Mouse (Mus musculus) kidney, postnatal 14 days (tissue): Measurements from ENCODE around the gene Mup11.
"Not testable (repeated sequence)": the region's sequence is repeated elsewhere in the genome, so short reads cannot be mapped to it uniquely, and the experiment has no call there.

Source experiments
- DNase-seq: peaks from one replicate; pipeline ENCODE4 v3.0.0; 2022; ENCODE audit warnings: mixed read lengths

Mup11 gene

DNA sequence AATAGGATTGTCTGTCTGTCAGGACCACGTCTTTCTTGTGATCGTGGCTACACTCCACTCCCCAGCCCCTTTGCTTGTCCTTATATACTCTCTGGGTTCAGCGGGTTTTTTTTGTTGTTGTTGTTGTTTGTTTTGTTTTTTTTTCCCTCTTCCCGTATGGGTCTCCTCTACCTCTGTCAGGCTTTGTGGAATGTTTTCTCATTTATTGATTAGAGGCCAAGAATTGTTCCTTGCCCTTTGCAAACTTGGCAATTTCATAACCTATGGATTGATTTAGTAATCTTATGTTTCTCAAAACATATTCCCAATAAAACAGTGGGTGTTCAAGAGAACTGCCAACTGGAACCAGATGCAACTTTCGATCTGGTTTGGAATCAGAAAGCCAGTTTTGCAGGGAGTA, at the start of gene Mup11:
TSS of gene Mup11 (minus strand) at position 101 of the 400 bp plus-strand sequence.
- DNase-seq = not testable (repeated sequence)
